Mouse (Mus musculus): ENCODE results near the gene Clec2i.
"Not testable (repeated sequence)": the region's sequence is repeated elsewhere in the genome, so short reads cannot be mapped to it uniquely, and the experiment has no call there.

The Clec2i gene

DNA sequence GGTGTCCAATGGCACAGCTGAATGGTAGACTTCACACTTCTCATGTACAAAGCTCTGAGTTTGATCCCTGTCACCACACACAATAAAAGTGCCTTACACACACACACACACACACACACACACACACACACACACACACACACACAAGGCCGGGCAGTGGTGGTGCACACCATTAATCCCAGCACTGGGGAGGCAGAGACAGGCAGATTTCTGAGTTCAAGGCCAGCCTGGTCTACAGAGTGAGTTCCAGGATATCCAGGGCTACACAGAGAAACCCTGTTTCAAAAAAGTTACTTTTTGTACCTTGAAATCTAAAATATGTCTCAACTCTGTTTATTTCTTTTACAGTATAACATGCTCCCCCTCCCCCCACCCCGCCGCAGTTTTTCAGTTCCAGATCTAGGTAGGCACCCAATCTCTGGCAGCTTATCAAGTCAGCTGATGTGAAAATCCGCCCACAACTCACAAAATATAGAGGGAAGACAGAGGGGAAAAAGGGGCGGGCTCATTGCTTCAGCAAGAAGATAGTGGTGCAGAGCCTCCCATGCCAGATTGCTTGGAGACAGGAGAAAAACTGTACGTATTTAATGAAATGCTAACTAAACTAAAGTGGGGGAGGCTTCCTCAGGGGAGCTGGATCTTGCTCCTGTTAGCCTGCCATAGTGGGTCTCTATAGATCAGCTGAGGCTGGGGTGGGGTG lies at the start of gene Clec2i:
Gene Clec2i (plus strand): TSS at position 498 of the 700 bp plus-strand sequence.
- not testable (repeated sequence) for DNase-seq (ENCODE audit: extremely low spot score)

DNA sequence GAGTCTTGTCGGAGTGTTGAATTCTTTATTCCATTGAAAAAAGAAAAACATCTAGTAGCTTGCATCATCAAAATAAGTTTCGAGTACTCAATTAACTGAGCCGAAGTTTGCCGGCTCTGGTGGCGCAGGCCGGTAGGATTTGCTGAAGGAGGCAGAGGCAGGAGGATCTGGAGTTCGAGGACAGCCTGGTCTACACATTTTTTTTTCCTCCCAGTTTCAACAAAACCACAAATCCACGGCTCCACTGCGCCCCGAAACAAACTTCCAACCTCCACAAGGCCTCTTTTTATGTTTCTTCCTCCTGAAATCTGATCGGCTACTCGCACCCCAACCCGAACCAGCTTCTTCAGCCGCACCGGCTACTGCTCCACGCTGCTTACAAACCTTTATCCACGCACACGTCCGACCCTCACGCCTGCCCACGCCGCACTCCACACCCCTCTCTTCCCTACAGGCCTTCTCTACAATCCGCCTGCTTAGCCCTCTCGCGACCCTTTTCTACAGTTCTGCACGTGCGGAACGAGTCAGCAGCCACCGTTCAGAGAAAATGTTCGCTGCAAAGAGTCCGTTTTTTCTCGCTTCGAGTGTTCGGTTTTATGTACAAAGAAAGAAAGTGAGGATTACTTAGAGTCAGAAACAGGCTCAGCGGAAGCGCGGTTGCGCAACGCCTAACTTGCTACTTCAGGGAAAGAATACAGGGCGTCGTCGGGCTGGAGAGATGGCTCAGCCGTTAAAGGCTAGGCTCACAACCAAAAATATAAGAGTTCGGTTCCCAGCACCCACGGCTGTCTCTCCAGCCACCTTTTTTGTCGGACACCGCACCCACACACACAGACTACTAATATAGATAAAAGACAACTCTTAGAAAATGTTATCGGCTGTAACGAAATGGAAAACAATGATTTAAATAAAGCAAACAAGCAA lies 48.8 kb upstream of the Clec2i start:
- peak; percentile 93 for DNase-seq (ENCODE audit: extremely low spot score)

DNA sequence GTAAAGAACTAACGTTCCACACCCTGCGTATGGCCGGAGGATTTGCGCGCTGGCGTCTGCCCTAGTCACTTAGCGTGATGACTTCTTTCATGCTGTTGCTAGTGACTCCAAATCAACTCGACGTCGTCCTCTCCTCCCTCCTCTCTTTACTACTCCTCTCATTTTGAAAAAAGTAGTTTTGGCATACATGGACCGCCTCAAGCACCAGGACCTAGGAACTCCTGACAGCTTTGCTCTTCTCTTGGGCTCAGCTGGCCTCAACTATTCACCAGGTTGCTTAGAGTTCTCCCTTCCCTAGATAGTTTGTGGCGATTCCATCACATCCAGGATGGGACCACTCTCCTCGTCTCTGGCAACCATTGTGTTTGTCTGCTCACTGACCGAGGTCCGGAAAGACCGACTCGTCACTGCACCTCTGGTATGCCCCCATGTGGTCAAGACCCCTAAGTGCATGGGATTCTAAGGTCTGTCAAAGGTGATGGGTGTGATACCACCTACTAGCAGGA lies 48.1 kb upstream of the Clec2i start:
- DNase-seq (ENCODE audit: extremely low spot score), result peak; percentile 93

DNA sequence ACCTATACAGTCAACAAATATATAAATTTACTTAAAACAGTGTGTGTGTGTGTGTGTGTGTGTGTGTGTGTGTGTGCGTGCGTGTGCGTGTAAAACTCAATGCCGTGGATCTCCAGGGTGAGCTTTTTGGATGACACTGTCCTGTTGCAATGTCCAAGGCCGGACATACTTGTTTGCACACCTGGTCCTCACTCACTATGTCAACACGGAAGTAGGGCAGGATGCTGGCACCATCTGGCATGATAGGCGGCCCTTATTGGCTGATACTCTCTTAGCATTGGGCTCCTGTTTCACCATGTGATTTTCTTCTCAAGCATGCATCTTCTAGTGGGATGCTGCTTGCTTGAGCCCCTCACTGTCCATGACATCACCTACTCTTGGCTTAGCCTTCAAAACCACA lies 47.5 kb upstream of the Clec2i start:
- DNase-seq (ENCODE audit: extremely low spot score), result no peak

DNA sequence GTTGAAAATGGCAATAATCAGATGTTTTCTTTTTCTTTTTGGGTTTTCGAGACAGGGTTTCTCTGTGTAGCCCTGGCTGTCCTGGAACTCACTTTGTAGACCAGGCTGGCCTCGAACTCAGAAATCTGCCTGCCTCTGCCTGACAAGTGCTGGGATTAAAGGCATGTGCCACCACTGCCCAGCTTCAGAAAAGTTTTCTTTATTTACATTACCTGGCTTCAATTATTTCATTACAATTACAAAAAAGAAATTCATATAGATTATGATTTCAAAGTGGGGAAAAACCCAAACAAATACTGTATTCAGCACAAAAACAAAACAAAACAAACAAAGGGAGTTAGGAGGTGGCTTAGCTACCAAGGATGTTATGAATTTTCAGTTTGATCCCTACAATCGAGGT lies 46.7 kb upstream of the Clec2i start:
- not testable (repeated sequence) for DNase-seq (ENCODE audit: extremely low spot score)

DNA sequence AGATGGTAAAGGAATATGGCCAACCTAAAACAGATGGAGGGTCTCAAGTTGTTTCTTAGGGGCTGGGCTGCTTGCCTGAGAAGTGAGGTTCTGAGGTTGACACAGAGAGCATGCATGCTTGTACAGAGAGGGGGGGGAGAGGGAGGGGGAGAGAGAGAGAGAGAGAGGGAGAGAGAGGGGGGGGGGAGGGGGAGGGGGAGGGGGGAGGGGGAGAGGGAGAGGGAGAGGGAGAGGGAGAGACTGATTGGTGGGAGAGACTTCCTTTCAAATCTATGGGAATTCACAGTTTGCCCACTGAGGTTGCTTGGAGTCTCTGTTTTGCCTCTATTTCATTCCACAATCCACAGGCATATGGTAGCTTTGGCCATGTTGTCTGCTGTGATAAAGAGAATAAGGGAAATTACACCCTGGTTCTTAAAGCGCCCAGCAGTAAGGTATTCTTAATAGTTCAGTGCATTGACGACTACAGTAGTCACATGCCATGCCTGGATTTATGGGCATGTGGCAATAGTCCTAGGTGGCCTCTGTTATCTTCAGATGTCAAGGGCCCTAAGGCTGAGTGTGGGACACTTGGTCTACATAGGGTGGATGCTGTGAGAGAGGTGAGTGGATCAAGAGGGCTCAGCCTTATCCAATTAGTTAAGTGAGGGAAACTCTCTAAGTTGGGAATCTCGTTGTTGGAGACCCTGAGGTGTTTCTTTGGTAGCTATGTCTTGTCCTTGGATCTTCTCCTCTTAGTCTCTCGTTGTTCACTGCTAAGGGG lies 45.9 kb upstream of the Clec2i start:
- no peak for DNase-seq (ENCODE audit: extremely low spot score)

DNA sequence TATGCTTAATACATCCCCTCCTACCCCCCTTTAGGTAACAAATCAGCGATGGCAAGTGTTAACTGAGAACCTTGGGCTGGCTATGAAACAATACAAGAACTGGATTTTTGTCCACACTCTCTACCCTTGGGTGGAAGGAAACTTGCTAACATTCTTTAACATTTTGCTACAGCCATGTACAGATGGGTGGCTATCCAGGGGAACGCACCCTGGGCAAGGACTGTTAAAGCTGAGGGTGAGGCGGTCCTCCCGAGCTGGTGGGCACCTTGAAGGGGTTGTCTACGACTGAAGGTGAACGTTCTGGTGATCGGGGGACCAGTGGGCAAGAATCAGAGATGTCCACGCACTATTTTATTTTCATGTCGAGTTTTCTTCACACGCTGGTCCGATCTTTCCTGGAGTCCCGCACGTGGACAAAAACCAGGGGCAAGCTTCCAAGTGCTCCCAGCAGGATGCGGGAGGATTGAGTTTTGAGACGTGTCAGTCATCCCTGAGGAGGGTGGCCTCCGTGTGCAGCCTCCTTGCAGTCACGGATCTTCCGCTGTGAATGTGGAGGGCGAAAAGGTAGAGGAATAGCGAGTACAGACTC lies 44.9 kb upstream of the Clec2i start:
- DNase-seq (ENCODE audit: extremely low spot score), result no peak

DNA sequence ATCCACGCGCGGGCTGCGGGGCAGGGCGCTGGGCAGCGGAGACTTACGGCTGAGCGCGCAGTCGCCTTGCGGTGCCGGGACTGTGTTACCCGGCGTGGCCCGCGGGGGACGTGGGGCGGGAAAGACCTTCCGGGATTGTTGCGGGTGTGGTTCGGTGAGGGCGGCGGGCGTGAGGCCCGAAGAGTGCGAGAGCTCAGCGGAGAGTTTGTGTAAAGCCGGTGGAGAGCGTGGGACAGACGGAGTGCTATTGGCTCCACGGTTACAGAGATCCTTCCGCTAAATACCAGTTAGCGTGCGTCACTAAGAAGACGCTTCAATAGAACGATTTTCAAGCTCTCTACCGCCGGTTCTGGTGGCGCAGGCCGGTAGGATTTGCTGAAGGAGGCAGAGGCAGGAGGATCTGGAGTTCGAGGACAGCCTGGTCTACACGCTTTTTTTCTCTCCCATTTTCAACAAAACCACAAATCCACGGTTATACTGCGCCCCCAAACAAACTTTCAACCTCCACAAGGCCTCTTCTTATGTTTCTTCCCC lies 44.4 kb upstream of the Clec2i start:
- peak; percentile 95 for DNase-seq (ENCODE audit: extremely low spot score)

DNA sequence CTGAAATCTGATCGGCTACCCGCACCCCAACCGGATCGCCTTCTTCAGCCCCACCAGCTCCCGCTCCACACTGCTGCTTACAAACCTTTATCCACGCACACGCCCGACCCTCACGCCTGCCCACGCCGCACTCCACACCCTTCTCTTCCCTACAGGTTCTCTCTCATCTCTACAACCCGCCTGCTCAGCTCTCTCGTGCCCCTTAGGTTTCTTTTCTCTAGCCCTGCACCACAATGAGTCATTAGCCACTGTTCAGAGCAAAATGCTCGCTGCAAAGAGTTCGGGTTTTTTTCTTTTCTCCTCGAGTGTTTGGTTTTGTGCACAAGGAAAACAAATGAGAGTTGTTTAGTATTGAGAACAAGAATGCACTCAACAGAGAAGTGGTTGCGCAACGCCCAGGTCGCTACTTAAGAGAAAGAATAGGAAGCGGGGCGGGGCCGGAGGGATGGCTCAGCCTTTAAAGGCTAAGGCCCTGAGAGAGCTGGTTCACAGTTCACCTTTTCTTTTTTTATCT lies 43.9 kb upstream of the Clec2i start:
- no peak for DNase-seq (ENCODE audit: extremely low spot score)

DNA sequence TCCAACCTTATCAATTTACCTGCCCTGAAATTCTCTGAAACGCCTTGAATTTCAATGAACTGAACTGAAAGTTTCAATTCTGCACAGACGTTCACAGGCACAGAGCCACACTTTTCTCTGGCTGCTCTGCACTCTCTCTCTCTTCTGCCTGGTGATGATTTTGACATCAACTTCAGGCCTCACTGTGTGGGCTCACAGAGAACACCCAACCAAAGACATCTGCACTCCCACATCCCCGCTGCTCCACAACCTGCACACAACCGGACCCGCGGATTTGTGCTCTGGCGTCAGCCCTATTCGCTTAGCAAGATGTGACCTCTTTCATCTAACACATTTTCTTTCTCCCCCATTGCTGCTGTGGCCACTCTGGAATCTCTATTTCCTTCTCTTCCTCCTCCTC lies 43.3 kb upstream of the Clec2i start:
- DNase-seq (ENCODE audit: extremely low spot score), result no peak

DNA sequence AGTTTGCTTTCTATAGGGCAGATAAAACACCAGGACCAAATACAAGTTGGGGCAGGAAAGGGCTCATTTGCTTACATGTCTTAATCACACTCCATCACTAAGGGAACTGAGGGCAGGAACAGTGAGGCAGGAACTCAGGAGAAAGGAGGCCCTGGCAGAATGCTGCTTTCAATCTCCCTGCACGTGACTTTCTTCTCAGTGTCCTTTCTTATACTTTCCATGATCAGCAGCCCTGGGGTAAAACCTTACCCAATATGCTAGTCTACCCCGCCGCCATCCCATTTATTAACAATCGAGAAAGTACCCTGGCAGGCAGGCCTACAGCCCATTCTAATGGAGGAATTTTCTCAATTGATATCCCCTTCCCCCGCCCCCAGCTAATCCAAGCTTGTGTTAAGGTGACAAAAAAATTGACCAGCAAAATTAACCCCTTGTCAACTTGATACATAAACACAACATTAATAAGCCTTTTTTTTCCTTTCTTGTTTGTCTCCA lies 42.8 kb upstream of the Clec2i start:
- DNase-seq (ENCODE audit: extremely low spot score), result no peak

DNA sequence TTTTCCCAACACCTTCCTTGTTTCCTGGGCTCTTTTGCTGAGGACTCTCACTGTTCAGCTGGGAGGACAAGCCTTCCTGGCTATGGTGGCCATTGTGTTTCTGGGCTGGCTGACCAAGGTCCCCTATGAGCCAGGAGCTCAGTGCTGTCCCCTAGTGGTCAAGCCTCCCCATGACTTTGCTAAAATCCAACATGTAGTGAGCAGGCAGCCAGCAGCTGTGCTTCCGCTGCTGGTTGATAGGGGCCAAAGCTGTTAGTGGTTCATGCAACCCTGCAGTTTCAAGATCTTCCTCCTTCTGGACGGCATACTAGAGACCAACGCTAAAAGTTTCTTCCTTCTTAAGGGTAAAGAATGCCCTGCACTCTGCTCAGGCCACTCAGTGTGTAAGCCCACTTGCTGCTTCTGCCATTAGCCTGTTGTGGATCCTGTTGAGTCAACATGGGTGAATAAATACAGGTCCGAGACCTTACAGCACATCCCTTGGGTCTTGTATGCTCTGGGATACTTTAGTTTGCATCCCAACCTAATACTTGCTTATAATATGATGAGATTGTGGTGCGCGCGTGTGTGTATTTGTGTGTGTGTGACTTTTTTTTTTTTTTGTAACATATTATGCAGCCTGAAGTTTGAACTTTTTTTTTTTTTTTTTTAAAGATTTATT lies 41.9 kb upstream of the Clec2i start:
- peak; percentile 89 for DNase-seq (ENCODE audit: extremely low spot score)

DNA sequence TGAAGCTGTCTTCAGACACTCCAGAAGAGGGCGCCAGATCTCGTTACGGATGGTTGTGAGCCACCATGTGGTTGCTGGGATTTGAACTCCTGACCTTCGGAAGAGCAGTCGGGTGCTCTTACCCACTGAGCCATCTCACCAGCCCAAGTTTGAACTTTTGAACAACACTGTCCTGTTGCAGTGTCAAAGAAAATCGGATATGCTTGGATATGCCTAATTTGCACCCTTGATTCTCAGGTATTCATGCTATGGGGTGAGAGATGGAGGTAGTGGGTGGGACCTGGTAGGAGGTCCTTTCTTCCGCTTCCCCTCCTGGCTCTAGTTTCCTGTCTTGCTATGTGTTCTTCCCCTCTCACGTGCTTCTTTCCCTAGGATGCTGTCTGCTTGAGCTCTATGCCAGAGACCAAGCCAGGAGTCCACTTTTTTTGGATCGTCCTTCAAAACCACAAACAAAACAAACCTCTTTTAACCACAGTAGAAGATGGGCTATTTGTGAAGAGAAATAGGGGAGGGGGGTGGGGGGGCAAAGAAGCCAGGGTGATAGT lies 41.3 kb upstream of the Clec2i start:
- DNase-seq (ENCODE audit: extremely low spot score), result no peak

DNA sequence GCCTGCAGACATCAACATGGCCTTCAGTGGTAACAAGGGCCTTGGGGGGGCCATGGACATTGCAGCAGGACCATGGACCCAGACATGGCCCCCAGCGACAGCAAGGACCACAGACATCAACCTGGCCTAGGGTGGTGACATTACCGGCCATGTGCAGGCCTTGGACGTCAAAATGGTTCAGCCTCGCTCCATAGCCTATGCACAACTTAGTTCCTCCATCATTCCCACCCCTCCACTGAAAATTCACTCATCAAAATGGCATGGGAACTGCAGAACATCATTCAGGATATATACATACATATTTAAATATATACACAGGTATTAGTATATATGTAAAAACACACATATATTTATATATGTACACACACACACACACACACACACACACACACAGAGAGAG lies 40.0 kb upstream of the Clec2i start:
- DNase-seq (ENCODE audit: extremely low spot score), result no peak

DNA sequence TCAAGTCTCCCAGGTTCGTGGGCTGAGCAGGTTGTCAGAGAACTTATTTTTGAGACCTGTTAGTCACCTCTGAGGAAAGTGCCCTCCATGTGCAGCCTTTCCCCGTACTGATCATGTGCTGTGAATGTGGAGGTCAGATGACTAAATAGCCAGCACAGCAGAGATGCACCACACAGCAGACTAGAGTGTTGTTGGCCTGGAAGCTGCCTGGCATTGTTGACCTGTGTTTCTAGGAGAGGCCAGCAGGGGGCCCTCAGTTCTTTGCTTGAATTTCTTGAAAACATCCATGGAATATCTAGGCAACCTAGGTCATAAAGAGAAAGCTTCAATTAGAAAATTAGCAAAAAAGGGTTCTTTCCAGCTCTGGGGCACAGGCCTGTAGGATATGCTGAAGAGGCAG lies 37.5 kb upstream of the Clec2i start:
- peak; percentile 62 for DNase-seq (ENCODE audit: extremely low spot score)

DNA sequence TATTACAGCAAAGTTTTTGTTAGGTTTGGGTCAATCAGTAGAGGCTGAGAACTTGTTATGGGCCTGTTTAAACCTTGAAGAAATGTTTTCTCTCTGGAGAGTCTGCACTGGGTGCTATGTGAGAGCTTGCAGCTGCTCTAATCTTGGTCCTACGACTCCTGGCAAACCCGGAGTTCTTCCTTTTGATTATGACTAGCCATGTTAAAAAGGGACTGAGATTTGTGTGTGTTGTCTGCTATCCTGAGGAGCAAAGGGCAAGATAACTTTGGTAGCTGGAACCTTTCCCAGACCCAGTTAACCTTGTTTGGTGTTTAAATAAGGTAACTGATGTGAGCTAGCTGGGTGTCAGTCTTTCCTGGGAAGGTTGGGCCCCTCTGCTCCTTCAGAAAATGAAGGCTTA lies 36.7 kb upstream of the Clec2i start:
- DNase-seq (ENCODE audit: extremely low spot score), result no peak

DNA sequence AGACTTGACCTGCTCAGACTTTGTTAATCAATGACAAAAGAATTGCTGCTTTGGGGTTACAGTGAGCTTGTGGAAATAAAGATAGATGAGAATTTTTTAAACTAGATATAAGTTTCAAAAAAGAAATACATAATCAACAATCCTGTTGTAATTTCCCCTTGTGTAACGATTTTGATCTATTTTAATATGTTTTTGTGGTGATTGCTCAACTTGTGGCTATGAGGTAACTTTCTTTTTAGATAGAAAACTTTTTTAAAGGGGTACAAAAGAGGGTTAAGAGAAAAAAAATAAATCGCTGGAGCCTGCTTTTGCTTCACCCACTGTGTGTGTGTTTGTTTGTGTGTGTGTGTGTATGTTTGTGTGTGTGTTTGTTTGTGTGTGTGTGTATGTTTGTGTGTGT lies 36.2 kb upstream of the Clec2i start:
- DNase-seq (ENCODE audit: extremely low spot score), result no peak

DNA sequence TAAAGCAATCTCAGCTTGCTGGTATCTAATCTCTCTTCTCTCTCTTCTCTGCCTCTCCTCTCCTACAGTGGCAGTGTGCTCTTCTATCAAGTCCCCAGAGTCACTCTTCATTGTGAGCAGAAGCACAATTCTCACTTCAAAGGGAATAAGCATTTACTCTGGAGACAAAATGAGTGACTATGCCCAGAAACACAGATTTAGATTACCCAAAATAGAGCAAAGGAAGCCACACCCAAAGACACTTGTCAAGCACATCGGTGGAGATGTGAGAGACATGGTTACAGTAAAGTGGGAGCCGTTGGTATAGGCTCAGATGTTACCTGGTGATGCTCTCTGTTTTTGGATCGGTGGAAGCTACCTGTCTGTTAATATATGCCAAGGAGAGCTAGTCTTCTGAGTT lies 34.6 kb upstream of the Clec2i start:
- no peak for DNase-seq (ENCODE audit: extremely low spot score)

DNA sequence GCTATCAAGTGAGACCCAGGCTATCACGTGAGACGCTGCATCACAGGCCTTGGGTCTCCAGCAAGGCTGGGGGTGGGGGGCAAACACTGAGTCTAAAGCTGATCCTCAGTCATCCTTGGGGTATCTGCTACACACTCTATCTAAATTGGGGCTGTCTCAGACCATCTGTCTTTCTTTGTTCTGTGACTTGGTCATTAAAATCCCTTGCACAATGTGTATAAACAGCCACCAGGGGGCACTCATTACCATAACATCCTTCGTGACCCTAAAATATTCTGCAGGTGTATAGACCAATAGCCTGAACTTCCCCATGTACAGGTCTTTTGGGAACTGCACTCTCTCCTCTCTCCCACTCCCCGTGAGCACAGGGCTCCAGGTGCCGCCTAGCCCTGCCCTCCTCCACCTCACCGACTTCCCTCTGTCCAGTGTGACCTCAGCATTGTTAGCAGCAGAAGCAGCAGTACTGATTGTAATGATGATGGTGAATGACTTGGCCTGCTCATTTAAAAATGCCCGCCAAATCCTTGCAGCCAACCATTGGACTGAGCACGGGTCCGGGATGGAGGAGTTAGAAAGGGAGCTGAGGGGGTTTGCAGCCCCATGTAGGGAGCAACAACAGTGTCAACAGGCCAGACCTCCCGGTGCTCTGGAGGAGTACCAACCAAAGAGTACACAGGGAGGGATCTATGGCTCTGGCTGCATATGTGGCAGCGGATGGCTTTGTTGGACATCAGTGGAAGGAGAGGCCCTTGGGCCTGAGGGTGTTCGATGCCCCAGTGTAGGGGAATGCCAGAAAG lies 33.2 kb upstream of the Clec2i start:
- peak; percentile 67 for DNase-seq (ENCODE audit: extremely low spot score)
